Mouse (Mus musculus): ENCODE results near the gene Hmcn1. TPM values are rescaled to one million over a fixed set of nuclear protein-coding genes. Genes with fewer than 3 reads are reported as not detected.

The Hmcn1 gene
- polyA plus RNA-seq, 1 experiment from 2014 or later = 25.5 TPM

- DNase-seq (ENCODE audit: low spot score) (peak; percentile 68), ATAC-seq (replicated peaks; ENCODE audit: insufficient number of reproducible peaks, low FRiP score, low TSS enrichment, low read depth) (no peak)
- Histone ChIP-seq H3K36me3 (replicated peaks; ENCODE audit: control insufficient read depth, insufficient read depth, low read depth, low read length) (no peaks in the 10 kb centered on the region), H3K4me2 (ENCODE audit: low read depth, low read length) (no peak overlapping the region), H3K27me3 (ENCODE audit: control insufficient read depth, insufficient read depth, low read length) (no peaks in the 10 kb centered on the region), H3K4me3 (ENCODE audit: low read depth, low read length) (no peak overlapping the region), H3K9me3 (replicated peaks; ENCODE audit: control insufficient read depth, low read length) (no peaks in the 10 kb centered on the region), H3K9ac (replicated peaks; ENCODE audit: low read length) (no peak overlapping the region), H3K4me1 (ENCODE audit: control insufficient read depth, insufficient read depth, low read length) (peaks cover 3% of the 10 kb centered on the region; the same call in 1 of the 2 replicates), H3K27ac (replicated peaks; ENCODE audit: low read depth, low read length) (no peak overlapping the region)
- WGBS = 42% methylated on average over 4 of the region's 4 CpGs
Measured at GRCm38 (mm10) chr1:151007747-151008146, 14.5 kb upstream of the Hmcn1 start.

DNA sequence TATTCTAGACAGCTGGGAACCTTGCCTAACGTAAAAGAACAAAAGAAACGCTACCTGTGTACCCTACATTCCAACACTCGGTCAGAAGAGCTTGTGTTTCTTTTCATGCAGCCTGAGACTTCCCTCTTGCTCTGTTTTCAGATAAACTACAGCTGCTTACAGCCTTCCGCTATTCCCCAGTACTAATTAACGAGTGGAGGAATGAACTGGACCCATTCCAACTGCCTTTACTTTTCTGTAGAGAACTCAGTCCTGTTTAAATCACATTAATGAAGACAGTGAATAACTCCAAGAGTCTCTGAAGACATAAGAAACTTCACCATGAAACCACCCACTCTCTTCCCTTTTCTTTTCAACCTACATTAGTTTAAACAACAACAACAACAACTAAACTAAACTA lies 10.8 kb upstream of the Hmcn1 start:
- Histone ChIP-seq H3K4me3 (ENCODE audit: low read depth, low read length) (no peak overlapping the region), H3K27me3 (ENCODE audit: control insufficient read depth, insufficient read depth, low read length) (no peaks in the 10 kb centered on the region), H3K9ac (replicated peaks; ENCODE audit: low read length) (no peak overlapping the region), H3K9me3 (replicated peaks; ENCODE audit: control insufficient read depth, low read length) (no peaks in the 10 kb centered on the region), H3K27ac (replicated peaks; ENCODE audit: low read depth, low read length) (no peak overlapping the region), H3K4me2 (ENCODE audit: low read depth, low read length) (no peak overlapping the region), H3K4me1 (ENCODE audit: control insufficient read depth, insufficient read depth, low read length) (peaks cover 3% of the 10 kb centered on the region; the same call in 1 of the 2 replicates), H3K36me3 (replicated peaks; ENCODE audit: control insufficient read depth, insufficient read depth, low read depth, low read length) (no peaks in the 10 kb centered on the region)
- no peak for ATAC-seq (replicated peaks; ENCODE audit: insufficient number of reproducible peaks, low FRiP score, low TSS enrichment, low read depth)
- DNase-seq (ENCODE audit: low spot score) = no peak
- 76% methylated on average over 5 of the region's 5 CpGs for WGBS

- WGBS = 68% methylated on average over 8 of the region's 8 CpGs
- ATAC-seq (replicated peaks; ENCODE audit: insufficient number of reproducible peaks, low FRiP score, low TSS enrichment, low read depth) = no peak
- Histone ChIP-seq H3K36me3 (replicated peaks; ENCODE audit: control insufficient read depth, insufficient read depth, low read depth, low read length) (no peaks in the 10 kb centered on the region), H3K9ac (replicated peaks; ENCODE audit: low read length) (no peak overlapping the region), H3K9me3 (replicated peaks; ENCODE audit: control insufficient read depth, low read length) (no peaks in the 10 kb centered on the region), H3K27ac (replicated peaks; ENCODE audit: low read depth, low read length) (no peak overlapping the region), H3K4me2 (ENCODE audit: low read depth, low read length) (no peak overlapping the region), H3K4me3 (ENCODE audit: low read depth, low read length) (no peak overlapping the region), H3K27me3 (ENCODE audit: control insufficient read depth, insufficient read depth, low read length) (no peaks in the 10 kb centered on the region), H3K4me1 (ENCODE audit: control insufficient read depth, insufficient read depth, low read length) (no peaks in the 10 kb centered on the region)
- no peak for DNase-seq (ENCODE audit: low spot score)
Measured at GRCm38 (mm10) chr1:151001868-151002428, 8.7 kb upstream of the Hmcn1 start.

- Histone ChIP-seq H3K9ac (replicated peaks; ENCODE audit: low read length) (no peak overlapping the region), H3K4me1 (ENCODE audit: control insufficient read depth, insufficient read depth, low read length) (no peaks in the 10 kb centered on the region), H3K4me3 (ENCODE audit: low read depth, low read length) (no peak overlapping the region), H3K27ac (replicated peaks; ENCODE audit: low read depth, low read length) (no peak overlapping the region), H3K36me3 (replicated peaks; ENCODE audit: control insufficient read depth, insufficient read depth, low read depth, low read length) (no peaks in the 10 kb centered on the region), H3K27me3 (ENCODE audit: control insufficient read depth, insufficient read depth, low read length) (no peaks in the 10 kb centered on the region), H3K4me2 (ENCODE audit: low read depth, low read length) (no peak overlapping the region), H3K9me3 (replicated peaks; ENCODE audit: control insufficient read depth, low read length) (no peaks in the 10 kb centered on the region)
- DNase-seq (ENCODE audit: low spot score) (peak; percentile 37), ATAC-seq (replicated peaks; ENCODE audit: insufficient number of reproducible peaks, low FRiP score, low TSS enrichment, low read depth) (peak; percentile 65; the same call in 1 of the 2 replicates)
- 65% methylated on average over 13 of the region's 13 CpGs for WGBS
Measured at GRCm38 (mm10) chr1:151000714-151001113, 7.5 kb upstream of the Hmcn1 start.

DNA sequence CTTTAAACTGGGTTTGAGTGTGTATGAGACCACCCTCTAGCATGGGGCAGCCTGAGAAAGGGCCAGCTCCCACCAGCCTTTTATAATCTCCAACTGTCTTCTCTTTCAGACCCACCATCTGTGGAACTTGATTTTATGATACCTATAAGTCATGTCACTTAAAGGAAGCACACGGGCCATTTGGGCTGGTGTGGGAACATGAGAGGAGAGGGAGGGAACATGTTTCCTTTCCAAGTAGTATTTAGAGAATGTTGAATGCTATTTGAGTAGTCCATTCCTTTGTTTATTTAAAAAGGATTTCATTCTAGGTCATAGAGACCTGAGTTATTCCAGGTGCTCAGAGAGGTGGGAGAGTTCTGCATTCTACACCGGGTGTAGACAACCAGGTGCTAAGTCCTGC lies 1.4 kb upstream of the Hmcn1 start:
- WGBS = 41% methylated on average over 2 of the region's 2 CpGs
- Histone ChIP-seq H3K36me3 (replicated peaks; ENCODE audit: control insufficient read depth, insufficient read depth, low read depth, low read length) (no peaks in the 10 kb centered on the region), H3K4me3 (ENCODE audit: low read depth, low read length) (no peak overlapping the region), H3K4me1 (ENCODE audit: control insufficient read depth, insufficient read depth, low read length) (no peaks in the 10 kb centered on the region), H3K9me3 (replicated peaks; ENCODE audit: control insufficient read depth, low read length) (no peaks in the 10 kb centered on the region), H3K4me2 (ENCODE audit: low read depth, low read length) (no peak overlapping the region), H3K27me3 (ENCODE audit: control insufficient read depth, insufficient read depth, low read length) (no peaks in the 10 kb centered on the region), H3K27ac (replicated peaks; ENCODE audit: low read depth, low read length) (no peak overlapping the region), H3K9ac (replicated peaks; ENCODE audit: low read length) (no peak overlapping the region)
- no peak for ATAC-seq (replicated peaks; ENCODE audit: insufficient number of reproducible peaks, low FRiP score, low TSS enrichment, low read depth)
- DNase-seq (ENCODE audit: low spot score) = no peak

DNA sequence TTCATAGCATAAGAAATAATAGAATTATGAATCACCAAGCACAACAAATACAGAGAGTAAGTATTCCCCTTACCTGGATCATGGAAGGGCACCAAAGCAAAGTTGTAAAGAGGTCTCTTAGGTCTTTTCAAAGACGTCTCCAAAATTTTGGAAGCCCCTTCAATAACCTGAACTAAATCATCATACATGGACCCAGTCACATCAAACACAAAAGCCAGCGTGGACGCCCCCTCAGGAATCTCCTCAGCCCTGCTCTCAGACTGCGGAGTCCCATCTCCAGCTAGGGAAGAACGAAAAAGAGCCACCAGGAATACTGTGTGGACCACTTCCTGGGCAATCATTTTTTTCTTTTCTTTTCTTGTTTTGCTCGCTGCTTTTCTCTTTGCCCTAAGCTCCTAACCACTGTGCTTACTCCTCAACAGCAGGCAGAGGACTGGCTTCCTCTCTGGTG lies 499 bp downstream of the Hmcn1 start:
- Histone ChIP-seq H3K9ac (replicated peaks; ENCODE audit: low read length) (peak overlapping the region; percentile 69), H3K36me3 (replicated peaks; ENCODE audit: control insufficient read depth, insufficient read depth, low read depth, low read length) (no peaks in the 10 kb centered on the region), H3K9me3 (replicated peaks; ENCODE audit: control insufficient read depth, low read length) (no peaks in the 10 kb centered on the region), H3K27ac (replicated peaks; ENCODE audit: low read depth, low read length) (peak overlapping the region; percentile 83), H3K4me3 (ENCODE audit: low read depth, low read length) (peak overlapping the region; percentile 52), H3K4me1 (ENCODE audit: control insufficient read depth, insufficient read depth, low read length) (no peaks in the 10 kb centered on the region), H3K27me3 (ENCODE audit: control insufficient read depth, insufficient read depth, low read length) (no peaks in the 10 kb centered on the region), H3K4me2 (ENCODE audit: low read depth, low read length) (peak overlapping the region; percentile 60)
- DNase-seq (ENCODE audit: low spot score) = no peak
- ATAC-seq (replicated peaks; ENCODE audit: insufficient number of reproducible peaks, low FRiP score, low TSS enrichment, low read depth) = no peak
- WGBS = 1% methylated on average over 6 of the region's 6 CpGs

GRCm38 (mm10) chr1:150991745-150992554 lies 1.3 kb downstream of the Hmcn1 start:
- H3K4me3 ChIP-seq (ENCODE audit: low read depth, low read length) = peak overlapping the region; percentile 52
- no peaks in the 10 kb centered on the region for H3K27me3 ChIP-seq (ENCODE audit: control insufficient read depth, insufficient read depth, low read length)
- H3K27ac ChIP-seq (replicated peaks; ENCODE audit: low read depth, low read length) = peak overlapping the region; percentile 14
- H3K4me1 ChIP-seq (ENCODE audit: control insufficient read depth, insufficient read depth, low read length) = no peaks in the 10 kb centered on the region
- no peaks in the 10 kb centered on the region for H3K9me3 ChIP-seq (replicated peaks; ENCODE audit: control insufficient read depth, low read length)
- H3K36me3 ChIP-seq (replicated peaks; ENCODE audit: control insufficient read depth, insufficient read depth, low read depth, low read length) = no peaks in the 10 kb centered on the region
- whole genome bisulfite sequencing = under 1% methylated on average over 10 of the region's 10 CpGs
- peak overlapping the region; percentile 46 for H3K9ac ChIP-seq (replicated peaks; ENCODE audit: low read length)
- peak; percentile 80 for DNase-seq (ENCODE audit: low spot score)
- peak overlapping the region; percentile 60 for H3K4me2 ChIP-seq (ENCODE audit: low read depth, low read length)
- peak; percentile 52 for ATAC-seq (replicated peaks; ENCODE audit: insufficient number of reproducible peaks, low FRiP score, low TSS enrichment, low read depth)

GRCm38 (mm10) chr1:150984888-150985287 lies 8.3 kb downstream of the Hmcn1 start:
- H3K27ac ChIP-seq (replicated peaks; ENCODE audit: low read depth, low read length) = no peak overlapping the region
- H3K4me2 ChIP-seq (ENCODE audit: low read depth, low read length) = no peak overlapping the region
- H3K9me3 ChIP-seq (replicated peaks; ENCODE audit: control insufficient read depth, low read length) = no peaks in the 10 kb centered on the region
- H3K36me3 ChIP-seq (replicated peaks; ENCODE audit: control insufficient read depth, insufficient read depth, low read depth, low read length) = no peaks in the 10 kb centered on the region
- no peak overlapping the region for H3K4me3 ChIP-seq (ENCODE audit: low read depth, low read length)
- ATAC-seq (replicated peaks; ENCODE audit: insufficient number of reproducible peaks, low FRiP score, low TSS enrichment, low read depth) (no peak), DNase-seq (ENCODE audit: low spot score) (no peak)
- H3K4me1 ChIP-seq (ENCODE audit: control insufficient read depth, insufficient read depth, low read length) = no peaks in the 10 kb centered on the region
- no peaks in the 10 kb centered on the region for H3K27me3 ChIP-seq (ENCODE audit: control insufficient read depth, insufficient read depth, low read length)
- WGBS = 74% methylated on average over 4 of the region's 4 CpGs
- no peak overlapping the region for H3K9ac ChIP-seq (replicated peaks; ENCODE audit: low read length)

Measured in embryonic facial prominence, embryonic 11.5 days (tissue).